Mouse (Mus musculus): ENCODE measurements around the gene Rasgef1a. TPM values are rescaled to one million over a fixed set of nuclear protein-coding genes. Genes with fewer than 3 reads are reported as not detected.

Gene Rasgef1a
- 1.2 and 1.4 TPM in 2 replicates for polyA plus RNA-seq (2015; fragmentation: Nextera tagmentation; extraction: Ambion mirVana)

- Histone ChIP-seq H3K27ac (no peak within 1 kb of the TSS), H3K9ac (replicated peaks) (peak within 1 kb of the TSS; percentile 74), H3K36me3 (no peaks in the 10 kb centered on the region), H3K4me1 (replicated peaks) (peaks cover 19% of the 10 kb centered on the region), H3K4me2 (replicated peaks) (peak within 1 kb of the TSS; percentile 75), H3K9me3 (no peaks in the 10 kb centered on the region), H3K27me3 (peaks cover 38% of the 10 kb centered on the region), H3K4me3 (replicated peaks) (peak within 1 kb of the TSS; percentile 53)
- ATAC-seq, result peak; percentile 62
- 13% methylated on average over 60 of the region's 70 CpGs for WGBS
Observed at GRCm38 (mm10) chr6:118010756-118011615, at the start of gene Rasgef1a. Gene Rasgef1a, plus strand, starts transcription at chr6:118011438.

- Histone ChIP-seq H3K9ac (replicated peaks) (no peak overlapping the region), H3K27ac (no peak overlapping the region), H3K4me2 (replicated peaks) (no peak overlapping the region), H3K4me1 (replicated peaks) (no peaks in the 10 kb centered on the region), H3K27me3 (no peaks in the 10 kb centered on the region), H3K4me3 (replicated peaks) (no peak overlapping the region), H3K36me3 (no peaks in the 10 kb centered on the region), H3K9me3 (no peaks in the 10 kb centered on the region)
- ATAC-seq, result no peak
- WGBS, result 85% methylated on average over 3 of the region's 3 CpGs
Observed at GRCm38 (mm10) chr6:117963201-117963600, 48.0 kb upstream of the Rasgef1a start.

DNA sequence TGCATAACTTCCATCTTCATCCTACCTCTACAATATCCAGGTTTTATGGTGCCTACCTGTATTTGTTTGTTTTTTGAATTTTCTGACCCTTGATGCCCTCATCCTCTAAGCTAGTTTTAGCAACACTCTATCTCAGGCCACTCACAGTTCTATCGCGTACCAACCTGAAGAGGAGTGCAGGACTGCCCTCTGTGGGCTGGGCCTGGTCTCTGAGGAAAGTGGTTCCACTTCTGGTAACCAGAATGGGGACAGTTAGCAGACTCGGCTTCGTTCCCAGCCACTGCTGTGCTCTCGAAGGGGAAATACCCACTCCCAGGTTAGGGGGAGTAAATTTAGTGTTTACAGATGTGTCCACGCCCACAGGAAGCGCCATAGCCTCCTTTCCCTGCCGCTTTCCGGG lies 44.5 kb upstream of the Rasgef1a start:
- H3K36me3 ChIP-seq, result no peaks in the 10 kb centered on the region
- no peak overlapping the region for H3K4me3 ChIP-seq (replicated peaks)
- H3K9ac ChIP-seq (replicated peaks), result no peak overlapping the region
- H3K9me3 ChIP-seq, result no peaks in the 10 kb centered on the region
- no peak for ATAC-seq
- no peaks in the 10 kb centered on the region for H3K27me3 ChIP-seq
- no peaks in the 10 kb centered on the region for H3K4me1 ChIP-seq (replicated peaks)
- no peak overlapping the region for H3K27ac ChIP-seq
- H3K4me2 ChIP-seq (replicated peaks), result no peak overlapping the region
- WGBS, result 62% methylated on average over 9 of the region's 9 CpGs

DNA sequence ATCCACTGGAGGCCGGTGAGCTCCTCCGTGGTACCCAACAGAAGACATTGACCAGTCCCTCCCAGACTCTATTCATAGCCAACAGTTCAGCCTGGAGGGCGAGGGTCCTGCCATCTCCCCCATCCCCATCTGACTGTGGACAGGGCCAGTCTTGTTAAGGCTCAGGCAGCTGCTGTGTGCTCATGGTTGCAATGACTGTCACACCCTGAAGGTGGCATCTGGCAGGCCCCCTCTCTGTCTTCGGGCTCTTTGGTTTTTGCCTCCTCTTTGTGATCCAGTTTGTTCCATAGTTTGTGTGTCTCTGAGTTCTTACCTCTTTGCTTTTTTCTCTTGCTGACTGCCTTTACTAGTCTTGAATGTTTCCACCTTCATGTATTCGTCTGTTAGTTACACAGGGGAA lies 24.1 kb upstream of the Rasgef1a start:
- ATAC-seq, result no peak
- Histone ChIP-seq H3K9me3 (no peaks in the 10 kb centered on the region), H3K4me2 (replicated peaks) (no peak overlapping the region), H3K4me3 (replicated peaks) (no peak overlapping the region), H3K27ac (no peak overlapping the region), H3K36me3 (no peaks in the 10 kb centered on the region), H3K27me3 (no peaks in the 10 kb centered on the region), H3K9ac (replicated peaks) (no peak overlapping the region), H3K4me1 (replicated peaks) (peaks cover 3% of the 10 kb centered on the region; the same call in 1 of the 2 replicates)
- 60% methylated on average over 5 of the region's 5 CpGs for WGBS

DNA sequence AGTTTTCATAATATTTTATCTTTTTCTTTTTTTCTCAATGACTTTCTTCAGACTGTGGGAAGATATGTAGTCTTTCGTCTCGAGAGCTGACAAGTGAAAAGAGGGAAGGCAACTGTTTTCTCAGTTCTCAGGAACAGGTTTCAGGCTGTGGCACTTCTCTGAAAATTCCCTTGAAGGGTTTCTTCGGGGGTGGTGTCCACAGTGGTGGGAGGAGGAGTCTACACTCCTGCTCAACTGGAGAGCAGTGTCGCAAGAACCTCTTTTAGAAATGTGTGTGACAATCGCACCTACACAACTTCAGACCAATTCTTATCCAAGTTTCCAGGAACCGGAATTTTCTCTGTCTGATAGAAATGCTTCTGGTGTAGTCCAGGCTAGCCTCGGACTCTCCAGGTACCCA lies 22.0 kb upstream of the Rasgef1a start:
- 90% methylated on average over 7 of the region's 7 CpGs for WGBS
- no peak overlapping the region for H3K9ac ChIP-seq (replicated peaks)
- no peak for ATAC-seq
- no peak overlapping the region for H3K4me2 ChIP-seq (replicated peaks)
- no peak overlapping the region for H3K27ac ChIP-seq
- H3K36me3 ChIP-seq, result no peaks in the 10 kb centered on the region
- H3K9me3 ChIP-seq, result no peaks in the 10 kb centered on the region
- no peaks in the 10 kb centered on the region for H3K27me3 ChIP-seq
- peaks cover 3% of the 10 kb centered on the region; the same call in 1 of the 2 replicates for H3K4me1 ChIP-seq (replicated peaks)
- H3K4me3 ChIP-seq (replicated peaks), result no peak overlapping the region

- H3K4me1 ChIP-seq (replicated peaks), result peaks cover 3% of the 10 kb centered on the region; the same call in 1 of the 2 replicates
- no peaks in the 10 kb centered on the region for H3K9me3 ChIP-seq
- H3K4me3 ChIP-seq (replicated peaks), result no peak overlapping the region
- no peak overlapping the region for H3K9ac ChIP-seq (replicated peaks)
- H3K27ac ChIP-seq, result no peak overlapping the region
- H3K27me3 ChIP-seq, result no peaks in the 10 kb centered on the region
- H3K36me3 ChIP-seq, result no peaks in the 10 kb centered on the region
- no peak for ATAC-seq
- WGBS, result 82% methylated on average over 8 of the region's 8 CpGs
- no peak overlapping the region for H3K4me2 ChIP-seq (replicated peaks)
Observed at GRCm38 (mm10) chr6:117990649-117991048, 20.6 kb upstream of the Rasgef1a start.

- H3K9ac ChIP-seq (replicated peaks), result no peak overlapping the region
- no peak overlapping the region for H3K27ac ChIP-seq
- no peak overlapping the region for H3K4me2 ChIP-seq (replicated peaks)
- H3K36me3 ChIP-seq, result no peaks in the 10 kb centered on the region
- no peak for ATAC-seq
- H3K27me3 ChIP-seq, result no peaks in the 10 kb centered on the region
- no peak overlapping the region for H3K4me3 ChIP-seq (replicated peaks)
- 80% methylated on average over 7 of the region's 7 CpGs for WGBS
- no peaks in the 10 kb centered on the region for H3K9me3 ChIP-seq
- peaks cover 3% of the 10 kb centered on the region; the same call in 1 of the 2 replicates for H3K4me1 ChIP-seq (replicated peaks)
Observed at GRCm38 (mm10) chr6:117991297-117991696, 19.9 kb upstream of the Rasgef1a start.

GRCm38 (mm10) chr6:117991928-117992327 lies 19.3 kb upstream of the Rasgef1a start:
- 68% methylated on average over 8 of the region's 8 CpGs for WGBS
- H3K9me3 ChIP-seq, result no peaks in the 10 kb centered on the region
- H3K27me3 ChIP-seq, result no peaks in the 10 kb centered on the region
- no peak for ATAC-seq
- H3K9ac ChIP-seq (replicated peaks), result no peak overlapping the region
- H3K4me1 ChIP-seq (replicated peaks), result peaks cover 3% of the 10 kb centered on the region; the same call in 1 of the 2 replicates
- H3K36me3 ChIP-seq, result no peaks in the 10 kb centered on the region
- H3K4me2 ChIP-seq (replicated peaks), result no peak overlapping the region
- H3K4me3 ChIP-seq (replicated peaks), result no peak overlapping the region
- H3K27ac ChIP-seq, result no peak overlapping the region

GRCm38 (mm10) chr6:117995168-117995567 lies 16.1 kb upstream of the Rasgef1a start:
- H3K4me1 ChIP-seq (replicated peaks), result peaks cover 3% of the 10 kb centered on the region; the same call in 1 of the 2 replicates
- no peaks in the 10 kb centered on the region for H3K27me3 ChIP-seq
- ATAC-seq, result no peak
- no peaks in the 10 kb centered on the region for H3K9me3 ChIP-seq
- H3K4me3 ChIP-seq (replicated peaks), result no peak overlapping the region
- no peak overlapping the region for H3K4me2 ChIP-seq (replicated peaks)
- WGBS, result 66% methylated on average over 9 of the region's 9 CpGs
- no peaks in the 10 kb centered on the region for H3K36me3 ChIP-seq
- no peak overlapping the region for H3K27ac ChIP-seq
- H3K9ac ChIP-seq (replicated peaks), result no peak overlapping the region

GRCm38 (mm10) chr6:118001272-118001671 lies 10.0 kb upstream of the Rasgef1a start:
- H3K27ac ChIP-seq, result no peak overlapping the region
- no peak overlapping the region for H3K9ac ChIP-seq (replicated peaks)
- H3K4me3 ChIP-seq (replicated peaks), result no peak overlapping the region
- H3K9me3 ChIP-seq, result no peaks in the 10 kb centered on the region
- 14% methylated on average over 3 of the region's 3 CpGs for WGBS
- no peaks in the 10 kb centered on the region for H3K27me3 ChIP-seq
- ATAC-seq, result no peak
- H3K36me3 ChIP-seq, result no peaks in the 10 kb centered on the region
- no peaks in the 10 kb centered on the region for H3K4me1 ChIP-seq (replicated peaks)
- no peak overlapping the region for H3K4me2 ChIP-seq (replicated peaks)

DNA sequence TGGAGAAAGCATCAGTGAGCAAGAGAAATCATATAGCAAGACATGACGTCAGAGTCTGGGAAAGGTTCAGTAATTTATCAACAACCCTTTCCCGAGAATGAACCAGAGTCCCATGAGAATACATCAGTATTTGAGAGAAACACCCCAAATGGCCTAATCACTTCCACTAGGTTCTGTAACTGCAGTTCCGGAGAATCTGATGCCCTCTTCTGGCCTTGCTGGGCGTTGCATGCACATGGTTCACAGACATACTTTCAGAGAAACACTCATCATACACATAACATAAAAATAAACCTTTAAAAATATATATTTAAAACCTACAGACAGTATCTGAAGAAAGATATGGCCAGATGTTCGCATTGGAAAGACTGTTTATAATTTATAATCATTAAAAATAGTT lies 3.9 kb upstream of the Rasgef1a start:
- WGBS, result 61% methylated on average over 5 of the region's 5 CpGs
- Histone ChIP-seq H3K4me2 (replicated peaks) (no peak overlapping the region), H3K36me3 (no peaks in the 10 kb centered on the region), H3K4me3 (replicated peaks) (no peak overlapping the region), H3K27ac (no peak overlapping the region), H3K9me3 (no peaks in the 10 kb centered on the region), H3K27me3 (peaks cover 23% of the 10 kb centered on the region), H3K9ac (replicated peaks) (no peak overlapping the region), H3K4me1 (replicated peaks) (peaks cover 9% of the 10 kb centered on the region)
- no peak for ATAC-seq

DNA sequence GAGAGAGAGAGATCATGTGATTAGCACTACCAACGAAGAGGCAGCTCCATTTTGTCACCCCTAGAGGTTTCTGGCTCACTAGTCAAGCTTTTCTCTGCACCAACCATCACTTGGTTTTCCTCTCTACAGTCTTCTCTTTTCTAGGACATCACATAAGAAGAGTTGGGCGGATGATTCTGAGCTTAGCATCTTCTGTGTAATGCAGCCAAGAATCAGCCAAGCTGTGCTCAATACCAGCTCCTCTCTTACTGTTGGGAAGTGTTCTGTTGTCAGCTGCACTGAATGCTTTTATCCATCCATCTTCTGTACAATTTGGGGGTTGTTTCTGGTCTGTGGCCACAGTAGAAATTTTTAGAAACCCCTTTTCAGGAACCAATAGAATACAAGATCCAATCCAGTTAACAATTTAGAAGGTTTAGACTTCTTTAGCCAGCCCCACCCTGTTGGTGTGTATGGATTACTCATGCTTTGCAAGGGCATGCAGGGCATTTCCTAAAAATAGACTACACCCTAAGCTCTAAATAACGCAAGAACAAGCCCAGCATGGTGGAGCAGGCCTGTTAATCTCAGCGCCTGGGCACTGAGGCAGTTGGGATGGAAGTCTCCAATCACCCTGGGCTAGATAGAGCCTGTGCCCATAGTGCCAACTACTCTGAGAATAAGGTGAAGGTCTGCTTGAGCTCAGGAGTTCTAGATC lies 3.2 kb upstream of the Rasgef1a start:
- H3K4me3 ChIP-seq (replicated peaks), result no peak overlapping the region
- H3K9me3 ChIP-seq, result no peaks in the 10 kb centered on the region
- no peak overlapping the region for H3K9ac ChIP-seq (replicated peaks)
- H3K36me3 ChIP-seq, result no peaks in the 10 kb centered on the region
- peaks cover 29% of the 10 kb centered on the region for H3K27me3 ChIP-seq
- no peak for ATAC-seq
- 70% methylated on average over 4 of the region's 4 CpGs for WGBS
- H3K27ac ChIP-seq, result no peak overlapping the region
- H3K4me2 ChIP-seq (replicated peaks), result no peak overlapping the region
- peaks cover 9% of the 10 kb centered on the region for H3K4me1 ChIP-seq (replicated peaks)
